Mouse (Mus musculus): Measurements from ENCODE around the gene Gfy.

Gene Gfy

GRCm38 (mm10) chr7:45128624-45129246 is 50.6 kb downstream of the Gfy start, which contains the start of gene Rpl13a:
TSS of gene Rpl13a (minus strand) at chr7:45128761.
- peak; percentile 96 to 98 for DNase-seq (ENCODE audit: low spot score in 2 of 2)

GRCm38 (mm10) chr7:45127700-45128224 is 51.6 kb downstream of the Gfy start:
- DNase-seq (ENCODE audit: low spot score in 2 of 2), result no peak

GRCm38 (mm10) chr7:45126844-45127699 is 52.3 kb downstream of the Gfy start:
- DNase-seq (ENCODE audit: low spot score in 2 of 2), result no peak

All from thymus, postnatal 10 days (tissue).